Mouse (Mus musculus) cerebellum, adult (tissue): ENCODE results near the gene Psenen.
A peak's percentile ranks its signal among the peaks of the same experiment; 100 is the strongest.

Experiments
- ATAC-seq: cut with Nextera tagmentation; 2 replicates; pipeline ENCODE4 v1.9.2; 2017; ENCODE audit warnings: mild to moderate bottlenecking, moderate library complexity, mixed read lengths; ENCODE audit not compliant: insufficient number of reproducible peaks, low FRiP score, low TSS enrichment

Gene Psenen

GRCm38 (mm10) chr7:30522871-30523270 lies 40.6 kb downstream of the Psenen start:
- ATAC-seq = no peak

GRCm38 (mm10) chr7:30520856-30521255 lies 42.6 kb downstream of the Psenen start:
- peak; percentile 36; the same call in 1 of the 2 replicates for ATAC-seq

GRCm38 (mm10) chr7:30520396-30520795 lies 43.0 kb downstream of the Psenen start:
- ATAC-seq = no peak

DNA sequence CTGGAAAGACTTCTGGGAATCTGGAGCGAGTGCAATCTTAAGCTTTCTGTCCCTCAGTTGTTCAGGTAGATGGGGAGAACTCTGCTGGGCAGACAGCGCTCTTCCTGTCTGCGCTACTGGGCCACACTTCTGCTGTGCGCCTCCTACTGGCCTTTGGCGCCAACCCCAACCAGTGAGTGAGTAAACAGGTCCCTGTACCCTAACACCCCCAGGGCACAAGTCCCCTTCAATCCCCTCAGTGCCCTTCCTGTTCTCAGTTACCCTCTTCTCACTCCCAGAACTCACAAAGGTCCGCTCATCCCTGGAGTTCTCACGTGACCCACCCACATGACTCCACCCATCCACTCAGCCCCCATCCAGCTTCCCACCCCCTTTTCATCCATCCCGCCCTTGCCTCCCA lies 45.1 kb downstream of the Psenen start:
- ATAC-seq = no peak

GRCm38 (mm10) chr7:30515003-30515760 lies 48.2 kb downstream of the Psenen start:
- no peak for ATAC-seq
